Mouse (Mus musculus) heart, embryonic 15.5 days (tissue): Measurements from ENCODE around the gene Ndufaf3. TPM values are rescaled to one million over a fixed set of nuclear protein-coding genes. Genes with fewer than 3 reads are reported as not detected.
"Not testable (repeated sequence)": the region's sequence is repeated elsewhere in the genome, so short reads cannot be mapped to it uniquely, and the experiment has no call there.

Source experiments
- ATAC-seq: fragments of 200-750 bp; cut with Nextera tagmentation; replicated peaks from 2 replicates; pipeline ENCODE4 v1.8.0; 2017; ENCODE audit warnings: low read depth, moderate TSS enrichment; ENCODE audit not compliant: insufficient number of reproducible peaks, insufficient read depth, low FRiP score
- H3K27ac ChIP-seq: fragments of 300-500 bp; sonication (generic); 2 replicates; pipeline ENCODE4 v1.5.1; 2015; ENCODE audit warnings: mild to moderate bottlenecking, inconsistent platforms
- H3K27me3 ChIP-seq: fragments of 300-500 bp; sonication (generic); 2 replicates; pipeline ENCODE4 v1.6.1; 2015; ENCODE audit warnings: inconsistent platforms
- H3K36me3 ChIP-seq: fragments of 300-500 bp; sonication (generic); 2 replicates; pipeline ENCODE4 v1.6.1; 2015; ENCODE audit warnings: mild to moderate bottlenecking, inconsistent platforms
- H3K4me1 ChIP-seq: fragments of 300-500 bp; sonication (generic); replicated peaks from 2 replicates; pipeline ENCODE4 v1.6.1; 2015; ENCODE audit warnings: inconsistent platforms
- H3K4me2 ChIP-seq: fragments of 300-500 bp; sonication (generic); 2 replicates; pipeline ENCODE4 v1.6.1; 2015; ENCODE audit warnings: inconsistent platforms, mild to moderate bottlenecking, moderate library complexity
- H3K4me3 ChIP-seq: fragments of 300-500 bp; sonication (generic); 2 replicates; pipeline ENCODE4 v1.5.1; 2015; ENCODE audit warnings: mild to moderate bottlenecking, inconsistent platforms
- H3K9ac ChIP-seq: fragments of 300-500 bp; sonication (generic); 2 replicates; pipeline ENCODE4 v1.6.1; 2015; ENCODE audit warnings: mild to moderate bottlenecking, inconsistent platforms
- H3K9me3 ChIP-seq: fragments of 300-500 bp; sonication (generic); replicated peaks from 2 replicates; pipeline ENCODE4 v1.6.1; 2016; ENCODE audit warnings: inconsistent platforms
- WGBS: fragments of 180-500 bp; shearing (Covaris S2); methylation state at CpG from one replicate; pipeline ENCODE4 v1.1.7; 2015; ENCODE audit warnings: mixed read lengths; 5-methylcytosine and 5-hydroxymethylcytosine counted together
- polyA plus RNA-seq: library from polyadenylated mRNA; unstranded; fragments of >200 nt; fragmentation: Nextera tagmentation; extraction: Ambion mirVana; gene quantifications from 2 replicates; pipeline ENCODE4 v1.2.1, GENCODE M21; 2015

Ndufaf3 gene
- 52.6 and 55.4 TPM in 2 replicates for polyA plus RNA-seq

GRCm38 (mm10) chr9:108566815-108567776, at the start of gene Ndufaf3:
Gene Ndufaf3 (minus strand): TSS chr9:108567434.
- Histone ChIP-seq H3K9ac (peak within 1 kb of the TSS; percentile 86), H3K4me3 (peak within 1 kb of the TSS; percentile 85), H3K9me3 (no peaks in the 10 kb centered on the region), H3K27ac (peak within 1 kb of the TSS; percentile 98), H3K36me3 (peaks cover 47% of the 10 kb centered on the region), H3K4me1 (peaks cover 39% of the 10 kb centered on the region), H3K27me3 (no peaks in the 10 kb centered on the region), H3K4me2 (peak within 1 kb of the TSS; percentile 99)
- ATAC-seq, result peak; percentile 84
- WGBS, result under 1% methylated on average over 73 of the region's 73 CpGs

GRCm38 (mm10) chr9:108611488-108611887, 44.3 kb upstream of the Ndufaf3 start:
- H3K27me3 ChIP-seq, result no peaks in the 10 kb centered on the region
- no peak overlapping the region for H3K27ac ChIP-seq
- 90% methylated on average over 10 of the region's 10 CpGs for WGBS
- H3K4me3 ChIP-seq, result no peak overlapping the region
- no peak for ATAC-seq
- H3K9me3 ChIP-seq, result no peaks in the 10 kb centered on the region
- peaks cover 3% of the 10 kb centered on the region; the same call in 1 of the 2 replicates for H3K4me1 ChIP-seq
- H3K4me2 ChIP-seq, result no peak overlapping the region
- peaks cover 83% of the 10 kb centered on the region for H3K36me3 ChIP-seq
- no peak overlapping the region for H3K9ac ChIP-seq

- no peaks in the 10 kb centered on the region for H3K27me3 ChIP-seq
- 82% methylated on average over 4 of the region's 4 CpGs for WGBS
- H3K4me1 ChIP-seq, result peaks cover 8% of the 10 kb centered on the region
- no peak overlapping the region for H3K9ac ChIP-seq
- no peaks in the 10 kb centered on the region for H3K9me3 ChIP-seq
- peaks cover 92% of the 10 kb centered on the region for H3K36me3 ChIP-seq
- no peak overlapping the region for H3K27ac ChIP-seq
- no peak for ATAC-seq
- no peak overlapping the region for H3K4me3 ChIP-seq
- no peak overlapping the region for H3K4me2 ChIP-seq
Measured at GRCm38 (mm10) chr9:108608889-108609288, 41.7 kb upstream of the Ndufaf3 start.

- 84% methylated on average over 5 of the region's 5 CpGs for WGBS
- not testable (repeated sequence) for H3K9me3 ChIP-seq, H3K4me3 ChIP-seq, H3K4me2 ChIP-seq, H3K27me3 ChIP-seq, H3K27ac ChIP-seq, ATAC-seq, H3K4me1 ChIP-seq, H3K9ac ChIP-seq
- peaks cover 96% of the 10 kb centered on the region for H3K36me3 ChIP-seq
Measured at GRCm38 (mm10) chr9:108607929-108608328, 40.7 kb upstream of the Ndufaf3 start.

GRCm38 (mm10) chr9:108601986-108602385, 34.8 kb upstream of the Ndufaf3 start:
- 75% methylated on average over 4 of the region's 4 CpGs for WGBS
- H3K4me1 ChIP-seq, result peaks cover 18% of the 10 kb centered on the region
- ATAC-seq, result no peak
- H3K4me3 ChIP-seq, result no peak overlapping the region
- no peak overlapping the region for H3K27ac ChIP-seq
- H3K36me3 ChIP-seq, result peaks cover 43% of the 10 kb centered on the region
- H3K4me2 ChIP-seq, result no peak overlapping the region
- H3K9me3 ChIP-seq, result no peaks in the 10 kb centered on the region
- H3K27me3 ChIP-seq, result no peaks in the 10 kb centered on the region
- H3K9ac ChIP-seq, result no peak overlapping the region

- Histone ChIP-seq H3K9me3 (no peaks in the 10 kb centered on the region), H3K4me1 (peaks cover 26% of the 10 kb centered on the region), H3K36me3 (peaks cover 26% of the 10 kb centered on the region), H3K4me2 (no peak overlapping the region), H3K27me3 (no peaks in the 10 kb centered on the region), H3K9ac (no peak overlapping the region), H3K27ac (no peak overlapping the region), H3K4me3 (no peak overlapping the region)
- WGBS, result 44% methylated on average over 2 of the region's 2 CpGs
- ATAC-seq, result no peak
Measured at GRCm38 (mm10) chr9:108600011-108600410, 32.8 kb upstream of the Ndufaf3 start.

- Histone ChIP-seq H3K4me1 (peaks cover 26% of the 10 kb centered on the region), H3K4me2 (no peak overlapping the region), H3K9ac (no peak overlapping the region), H3K36me3 (peaks cover 18% of the 10 kb centered on the region), H3K4me3 (no peak overlapping the region), H3K9me3 (no peaks in the 10 kb centered on the region), H3K27me3 (no peaks in the 10 kb centered on the region), H3K27ac (no peak overlapping the region)
- ATAC-seq, result no peak
- WGBS, result 70% methylated on average over 4 of the region's 4 CpGs
Measured at GRCm38 (mm10) chr9:108599021-108599566, 31.9 kb upstream of the Ndufaf3 start.

GRCm38 (mm10) chr9:108596998-108597764, 29.9 kb upstream of the Ndufaf3 start, which contains the start of gene P4htm:
Gene P4htm (minus strand): TSS chr9:108597667.
- ATAC-seq, result peak; percentile 79
- H3K4me1 ChIP-seq, result peaks cover 29% of the 10 kb centered on the region
- H3K4me3 ChIP-seq, result peak within 1 kb of the TSS; percentile 79
- H3K4me2 ChIP-seq, result peak within 1 kb of the TSS; percentile 89
- H3K36me3 ChIP-seq, result no peaks in the 10 kb centered on the region
- H3K27ac ChIP-seq, result peak within 1 kb of the TSS; percentile 75
- H3K9ac ChIP-seq, result peak within 1 kb of the TSS; percentile 82
- H3K9me3 ChIP-seq, result no peaks in the 10 kb centered on the region
- WGBS, result 2% methylated on average over 69 of the region's 69 CpGs
- H3K27me3 ChIP-seq, result no peaks in the 10 kb centered on the region

GRCm38 (mm10) chr9:108594354-108594753, 27.1 kb upstream of the Ndufaf3 start:
- H3K9me3 ChIP-seq, result no peaks in the 10 kb centered on the region
- no peak overlapping the region for H3K4me3 ChIP-seq
- no peak overlapping the region for H3K9ac ChIP-seq
- H3K27me3 ChIP-seq, result no peaks in the 10 kb centered on the region
- peak overlapping the region; percentile 1; the same call in 1 of the 2 replicates for H3K4me2 ChIP-seq
- H3K36me3 ChIP-seq, result no peaks in the 10 kb centered on the region
- peak overlapping the region; percentile 70 for H3K27ac ChIP-seq
- WGBS, result 34% methylated on average over 3 of the region's 3 CpGs
- no peak for ATAC-seq
- peaks cover 26% of the 10 kb centered on the region for H3K4me1 ChIP-seq

GRCm38 (mm10) chr9:108591462-108591861, 24.2 kb upstream of the Ndufaf3 start:
- Histone ChIP-seq H3K4me1 (peaks cover 43% of the 10 kb centered on the region), H3K4me3 (no peak overlapping the region), H3K36me3 (no peaks in the 10 kb centered on the region), H3K9ac (no peak overlapping the region), H3K27me3 (no peaks in the 10 kb centered on the region), H3K9me3 (no peaks in the 10 kb centered on the region), H3K27ac (no peak overlapping the region), H3K4me2 (no peak overlapping the region)
- ATAC-seq, result no peak
- WGBS, result 83% methylated on average over 4 of the region's 4 CpGs

GRCm38 (mm10) chr9:108589229-108589628, 22.0 kb upstream of the Ndufaf3 start:
- H3K4me1 ChIP-seq, result peaks cover 43% of the 10 kb centered on the region
- H3K9me3 ChIP-seq, result no peaks in the 10 kb centered on the region
- ATAC-seq, result no peak
- no peak overlapping the region for H3K4me3 ChIP-seq
- WGBS, result 70% methylated on average over 5 of the region's 5 CpGs
- peak overlapping the region; percentile 80 for H3K27ac ChIP-seq
- H3K36me3 ChIP-seq, result no peaks in the 10 kb centered on the region
- no peak overlapping the region for H3K4me2 ChIP-seq
- H3K9ac ChIP-seq, result no peak overlapping the region
- H3K27me3 ChIP-seq, result no peaks in the 10 kb centered on the region
